Mouse (Mus musculus): ENCODE results near the gene Irf2bp2. TPM values are rescaled to one million over a fixed set of nuclear protein-coding genes. Genes with fewer than 3 reads are reported as not detected.

Gene Irf2bp2
- polyA plus RNA-seq (2014; fragmentation: Illumina TruSeq; extraction: RNeasy Lipid Tissue Mini Kit (QIAGEN cat#74804); ENCODE audit: low read depth, low replicate concordance): 24.1 TPM

GRCm38 (mm10) chr8:126593889-126594480 lies at the start of gene Irf2bp2:
Gene Irf2bp2, minus strand, starts transcription at chr8:126593986.

Other genes with a start within 250 kb of the Irf2bp2 start
- 59.4 TPM for gene Coa6, start 171.5 kb downstream of the Irf2bp2 start, polyA plus RNA-seq (2014; fragmentation: Illumina TruSeq; extraction: RNeasy Lipid Tissue Mini Kit (QIAGEN cat#74804); ENCODE audit: low read depth, low replicate concordance)
- 1.7 TPM for gene Tarbp1, start 118.9 kb downstream of the Irf2bp2 start, polyA plus RNA-seq (2014; fragmentation: Illumina TruSeq; extraction: RNeasy Lipid Tissue Mini Kit (QIAGEN cat#74804); ENCODE audit: low read depth, low replicate concordance)